Mouse (Mus musculus) kidney, adult 2 months (tissue): ENCODE data around the gene Myo3b.

Experiments used
- CTCF ChIP-seq: fragments of 200-500 bp; conservative IDR thresholded peaks from 2 replicates; pipeline ENCODE4 v1.5.1; 2011; ENCODE audit warnings: low read depth, mild to moderate bottlenecking, control low read depth, low read length, moderate library complexity, mixed read lengths; ENCODE audit not compliant: insufficient read depth, insufficient read length
- POLR2A ChIP-seq: fragments of 200-500 bp; IDR thresholded peaks from one replicate; pipeline ENCODE4 v1.6.1; 2011; ENCODE audit warnings: low read depth, low read length, control low read depth

DNA sequence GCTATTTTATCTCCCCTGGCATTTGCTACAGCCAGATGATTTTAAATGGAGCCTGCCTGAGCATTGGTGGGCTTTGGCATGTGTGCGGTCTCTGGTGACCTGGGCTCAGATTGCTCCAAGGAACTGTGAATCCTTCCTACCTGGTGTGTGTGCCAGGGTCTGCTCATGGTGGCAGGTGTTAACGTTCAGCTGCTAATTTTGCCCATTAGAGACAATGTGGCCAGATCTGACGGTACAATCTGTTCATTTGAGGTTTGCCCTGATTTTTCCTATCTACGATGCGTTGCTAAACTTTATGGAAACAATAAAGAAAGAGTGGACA, 138.7 kb downstream of the Myo3b start:
- TF ChIP-seq CTCF (no peak), POLR2A (no peak)
